Mouse (Mus musculus) regulatory T cell (primary cell): ENCODE measurements around the gene Ndufv2.
"Not testable (repeated sequence)": the region's sequence is repeated elsewhere in the genome, so short reads cannot be mapped to it uniquely, and the experiment has no call there.

ENCODE experiments used
- in situ Hi-C: fragments of 300-600 bp; cut with MboI, MseI; formaldehyde crosslinking; loops from one replicate; pipeline ENCODE4 v1.15.1; 2025; ENCODE audit warnings: high pct_unique_total_duplicates

The Ndufv2 gene

GRCm38 (mm10) chr17:66090251-66090650 lies 11.1 kb downstream of the Ndufv2 start:
- in situ Hi-C loops, result no loop called here

GRCm38 (mm10) chr17:66085038-66085437 lies 16.3 kb downstream of the Ndufv2 start:
- in situ Hi-C loops, result no loop called here

- in situ Hi-C loops, result no loop called here
Measured at GRCm38 (mm10) chr17:66084486-66084885, 16.9 kb downstream of the Ndufv2 start.

- in situ Hi-C loops, result no loop called here
Measured at GRCm38 (mm10) chr17:66077437-66077850, 23.9 kb downstream of the Ndufv2 start.

- in situ Hi-C loops, result no loop called here
Measured at GRCm38 (mm10) chr17:66076934-66077333, 24.4 kb downstream of the Ndufv2 start, which contains the start of gene Ankrd12. TSS of gene Ankrd12 (minus strand) at chr17:66077089.

- in situ Hi-C loops, result no loop called here
Measured at GRCm38 (mm10) chr17:66076174-66076927, 25.0 kb downstream of the Ndufv2 start.

- in situ Hi-C loops, result no loop called here
Measured at GRCm38 (mm10) chr17:66075827-66076173, 25.6 kb downstream of the Ndufv2 start.

GRCm38 (mm10) chr17:66073971-66074370 lies 27.4 kb downstream of the Ndufv2 start:
- in situ Hi-C loops, result no loop called here

GRCm38 (mm10) chr17:66069036-66069435 lies 32.3 kb downstream of the Ndufv2 start:
- in situ Hi-C loops, result not testable (repeated sequence)

GRCm38 (mm10) chr17:66065115-66065514 lies 36.2 kb downstream of the Ndufv2 start:
- in situ Hi-C loops, result no loop called here

- in situ Hi-C loops, result no loop called here
Measured at GRCm38 (mm10) chr17:66061241-66061938, 40.0 kb downstream of the Ndufv2 start.

GRCm38 (mm10) chr17:66058160-66058559 lies 43.2 kb downstream of the Ndufv2 start:
- in situ Hi-C loops, result no loop called here

- in situ Hi-C loops, result no loop called here
Measured at GRCm38 (mm10) chr17:66057145-66057544, 44.2 kb downstream of the Ndufv2 start.

- in situ Hi-C loops, result no loop called here
Measured at GRCm38 (mm10) chr17:66053349-66053748, 48.0 kb downstream of the Ndufv2 start.

GRCm38 (mm10) chr17:66048795-66049194 lies 52.6 kb downstream of the Ndufv2 start:
- in situ Hi-C loops, result no loop called here

- in situ Hi-C loops, result no loop called here
Measured at GRCm38 (mm10) chr17:66048199-66048598, 53.2 kb downstream of the Ndufv2 start.

GRCm38 (mm10) chr17:66043679-66044078 lies 57.7 kb downstream of the Ndufv2 start:
- in situ Hi-C loops, result not testable (repeated sequence)

- in situ Hi-C loops, result no loop called here
Measured at GRCm38 (mm10) chr17:66041020-66041419, 60.3 kb downstream of the Ndufv2 start.

GRCm38 (mm10) chr17:66033239-66033638 lies 68.1 kb downstream of the Ndufv2 start:
- in situ Hi-C loops, result no loop called here

- in situ Hi-C loops, result no loop called here
Measured at GRCm38 (mm10) chr17:66031991-66032390, 69.4 kb downstream of the Ndufv2 start.
